Mouse (Mus musculus) CD4-positive, CD25-positive, alpha-beta regulatory T cell, adult 2 months (primary cell): ENCODE measurements around the gene B430306N03Rik.
"Not testable (repeated sequence)": the region's sequence is repeated elsewhere in the genome, so short reads cannot be mapped to it uniquely, and the experiment has no call there.

Experiments
- DNase-seq: peaks from one replicate; pipeline ENCODE4 v3.0.0-alpha.2; 2012; ENCODE audit warnings: low read depth, low spot score

B430306N03Rik gene

DNA sequence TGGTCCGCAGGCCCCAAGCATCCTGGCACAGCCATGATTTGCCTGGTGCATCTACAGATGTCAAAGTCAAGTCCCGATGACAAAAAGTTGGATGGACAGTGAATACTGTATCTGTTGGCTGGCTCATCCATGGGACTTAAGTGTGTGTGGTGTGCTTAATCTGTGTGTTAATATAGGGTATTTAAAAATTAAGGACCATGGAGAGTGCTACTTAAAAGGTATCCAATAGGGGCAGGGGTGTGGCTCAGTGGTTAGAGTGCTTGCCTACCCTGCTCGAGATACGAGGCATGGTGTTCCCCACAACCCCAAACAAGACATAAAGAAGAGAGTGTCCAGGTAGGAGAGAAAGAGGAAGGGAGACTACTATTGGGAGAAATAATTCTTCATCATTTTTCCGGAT is 14.1 kb upstream of the B430306N03Rik start:
- peak; percentile 30 for DNase-seq

DNA sequence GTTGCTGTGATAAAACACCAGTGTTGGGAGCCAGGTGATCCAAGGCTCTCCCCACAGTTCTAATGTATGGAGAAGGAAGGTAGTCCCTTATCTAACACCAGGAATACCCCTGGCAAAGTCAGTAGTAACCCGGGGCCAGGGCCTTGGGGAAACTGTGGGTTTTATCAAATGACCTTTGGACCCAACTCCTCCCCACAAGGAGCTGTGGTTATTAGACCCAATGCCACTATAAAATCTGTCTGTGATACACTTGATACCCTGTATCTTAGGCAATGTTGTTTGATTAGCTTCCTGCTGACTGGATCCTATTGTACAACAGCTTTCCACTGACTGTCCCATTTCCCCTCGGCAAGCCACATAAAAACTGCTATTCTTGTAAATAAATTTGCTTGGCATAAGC is 3.8 kb upstream of the B430306N03Rik start:
- DNase-seq, result no peak

GRCm38 (mm10) chr17:48318686-48319085 is 2.7 kb downstream of the B430306N03Rik start:
- DNase-seq, result peak; percentile 34

GRCm38 (mm10) chr17:48321279-48321678 is 5.3 kb downstream of the B430306N03Rik start:
- DNase-seq, result no peak

DNA sequence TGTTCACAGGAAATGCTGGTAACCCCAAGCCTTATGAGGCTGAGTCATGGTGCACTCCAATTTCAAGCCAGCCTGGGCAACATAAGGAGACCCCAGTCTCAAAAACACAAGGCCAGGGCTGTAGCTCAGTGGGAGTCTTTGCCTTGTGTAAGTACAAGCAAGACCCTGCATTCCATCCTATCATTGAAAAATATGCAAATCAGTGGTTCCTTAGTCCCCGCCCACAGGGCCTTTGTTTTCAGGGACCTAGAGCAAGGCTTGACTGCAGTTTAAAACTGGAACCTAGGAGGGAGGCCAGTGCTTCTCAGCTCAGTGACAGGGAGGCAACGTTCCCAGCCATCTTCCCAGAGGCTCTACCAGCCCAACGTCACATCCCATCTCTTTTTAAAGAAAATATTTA is 7.3 kb downstream of the B430306N03Rik start:
- no peak for DNase-seq

DNA sequence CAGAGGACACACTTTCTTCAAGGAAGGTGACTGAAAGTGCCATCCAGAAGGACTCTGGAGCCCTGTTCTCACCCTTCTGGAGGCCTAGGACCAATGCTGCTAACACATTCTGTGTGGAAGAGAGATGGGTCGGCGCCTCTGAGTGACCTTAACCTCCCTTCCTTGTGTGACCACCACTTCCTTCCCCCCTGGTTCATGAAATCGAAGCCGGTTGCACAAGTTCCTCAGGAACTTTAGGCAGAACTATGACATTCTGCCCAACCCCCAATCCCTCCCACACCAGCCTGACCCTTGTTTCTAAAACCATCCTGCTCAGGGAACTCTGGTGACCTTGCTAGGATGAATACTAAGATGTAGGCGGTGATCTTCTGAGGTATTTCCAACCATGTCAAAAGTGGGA is 8.3 kb downstream of the B430306N03Rik start:
- no peak for DNase-seq

DNA sequence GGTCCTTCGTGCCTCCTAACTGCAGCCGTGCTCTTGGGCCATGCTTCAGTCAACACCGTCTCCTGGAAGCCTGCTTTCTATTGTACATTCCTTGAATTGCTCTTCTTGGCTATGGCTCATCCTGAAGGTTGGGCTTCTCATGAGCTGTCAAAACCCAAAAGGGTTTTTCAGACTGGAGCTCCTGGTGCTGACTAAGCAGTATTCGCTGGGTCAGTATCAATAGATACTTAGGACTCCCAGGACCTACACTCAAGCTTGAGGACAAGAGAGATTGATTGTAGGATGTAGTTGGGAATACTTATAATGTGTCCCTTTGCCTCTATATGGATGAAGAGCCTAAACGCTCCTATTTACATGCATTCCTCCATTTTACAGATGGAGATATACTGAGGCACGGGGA is 9.2 kb downstream of the B430306N03Rik start:
- no peak for DNase-seq

DNA sequence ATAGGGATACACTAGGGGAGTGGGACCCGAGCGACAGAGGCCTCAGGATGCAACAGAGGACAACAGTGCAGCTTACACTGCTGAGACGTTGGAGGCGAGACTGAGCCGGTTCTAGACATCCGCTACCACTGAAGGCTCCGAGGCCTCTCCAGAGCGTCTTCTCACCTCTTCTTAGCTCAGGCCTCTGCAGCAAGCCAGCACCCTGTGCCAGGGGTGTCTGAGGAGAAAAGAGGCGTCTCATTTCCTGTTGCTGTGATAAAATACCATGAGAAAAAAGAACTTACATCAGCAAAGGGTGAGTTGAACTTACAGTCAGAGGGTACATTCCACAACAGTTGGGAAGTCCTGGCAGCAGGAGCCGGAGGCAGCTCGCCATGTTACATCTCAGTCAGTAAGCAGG is 9.7 kb downstream of the B430306N03Rik start:
- DNase-seq, result peak; percentile 49

- DNase-seq, result no peak
These were observed 10.7 kb downstream of the B430306N03Rik start for GRCm38 (mm10) chr17:48326656-48327055.

- DNase-seq, result peak; percentile 26
These were observed 16.6 kb downstream of the B430306N03Rik start for GRCm38 (mm10) chr17:48332524-48332923.

DNA sequence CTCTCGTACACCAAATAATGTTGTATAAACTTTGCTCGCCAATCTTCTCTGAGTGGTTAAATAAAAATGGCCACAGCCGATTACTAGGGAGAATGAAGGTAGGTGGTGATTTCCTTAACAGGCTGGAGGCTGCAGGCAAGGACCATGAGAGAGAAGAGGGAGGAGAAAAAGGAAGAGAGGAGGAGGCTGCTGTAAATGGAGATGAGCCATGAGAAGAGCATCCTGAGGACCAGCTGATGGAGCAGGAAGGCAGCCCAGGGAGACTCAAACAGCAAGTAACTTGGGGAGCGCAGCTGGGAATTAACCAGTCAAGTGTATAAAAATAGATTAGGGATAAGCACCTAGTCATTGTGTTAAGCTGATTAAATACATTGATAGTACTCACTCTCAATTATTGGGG is 18.2 kb downstream of the B430306N03Rik start:
- no peak for DNase-seq

DNA sequence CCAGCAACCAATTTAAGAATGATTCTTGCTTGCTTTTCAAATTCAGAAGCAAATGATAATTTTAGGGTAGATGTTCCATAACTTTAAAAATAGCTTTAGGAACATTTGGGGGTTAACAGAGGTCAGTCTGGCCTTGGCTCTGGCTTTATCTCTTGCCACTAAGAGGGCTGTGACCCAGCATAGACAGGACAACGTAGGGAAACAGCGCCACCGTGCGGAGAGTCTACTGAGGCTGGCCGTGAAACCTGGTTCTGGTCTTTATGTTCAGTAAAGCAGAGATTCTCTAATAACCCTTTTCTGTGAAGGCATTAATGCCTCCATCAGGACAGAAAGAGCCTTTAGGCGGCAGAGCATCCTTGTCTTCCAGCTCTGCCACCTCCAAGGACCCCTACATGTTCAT is 20.9 kb downstream of the B430306N03Rik start:
- DNase-seq, result peak; percentile 88

DNA sequence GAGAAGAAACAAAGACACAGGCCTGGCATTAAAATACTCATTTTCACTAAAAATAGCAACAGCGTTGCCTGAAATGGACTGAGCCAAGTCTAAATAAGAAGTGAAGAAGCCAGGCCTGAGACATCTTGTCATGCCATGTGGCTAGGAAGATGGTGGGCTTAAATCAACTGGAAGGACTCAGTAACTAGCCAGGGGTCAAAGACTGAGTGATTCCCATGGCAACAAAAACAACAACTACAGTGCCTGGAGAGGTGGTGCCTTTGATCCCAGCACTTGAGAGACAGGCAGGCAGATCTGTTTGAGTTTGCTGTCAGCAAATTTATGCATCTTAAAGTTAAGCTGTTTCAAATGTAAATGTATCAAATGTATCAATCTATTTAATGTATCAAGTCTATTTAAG is 24.3 kb downstream of the B430306N03Rik start:
- no peak for DNase-seq

- DNase-seq, result no peak
These were observed 26.0 kb downstream of the B430306N03Rik start for GRCm38 (mm10) chr17:48341947-48342346.

DNA sequence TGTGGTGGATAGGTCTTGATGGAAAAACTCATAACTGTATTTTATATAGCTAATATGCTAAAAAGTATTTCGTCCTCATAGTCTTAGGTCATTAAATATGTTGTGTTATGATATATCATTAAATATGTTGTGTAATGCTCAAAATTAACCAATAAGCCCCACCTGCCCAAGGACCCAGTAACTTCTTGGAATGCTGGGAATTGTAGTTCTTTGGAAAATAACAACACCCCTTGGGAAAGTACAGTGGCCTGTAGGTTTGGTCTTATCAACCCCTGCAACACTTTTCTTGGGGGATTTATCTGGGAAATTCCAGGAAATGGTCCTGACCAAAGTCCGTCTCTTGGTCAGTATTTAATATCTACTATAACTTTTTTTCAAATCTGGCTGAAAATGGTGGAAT is 27.1 kb downstream of the B430306N03Rik start:
- DNase-seq, result no peak

DNA sequence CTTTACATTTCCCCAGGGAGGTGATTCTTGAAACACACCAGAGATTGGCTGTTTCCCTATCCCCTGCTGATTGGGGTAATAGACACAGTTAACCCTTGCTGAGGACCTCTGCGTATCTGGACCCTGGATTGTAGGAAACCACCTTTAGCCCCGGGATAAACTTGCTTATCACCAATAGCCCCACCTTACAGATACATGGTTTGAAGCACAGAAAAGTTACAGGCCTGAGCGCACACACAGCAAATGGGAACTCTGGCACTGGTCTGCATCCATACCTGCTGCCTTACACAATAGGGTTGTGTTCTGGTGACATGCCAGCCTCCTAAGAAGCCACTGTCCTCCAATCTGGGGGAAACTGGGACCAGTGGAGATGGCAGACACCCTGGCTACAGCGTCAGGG is 29.9 kb downstream of the B430306N03Rik start:
- no peak for DNase-seq

DNA sequence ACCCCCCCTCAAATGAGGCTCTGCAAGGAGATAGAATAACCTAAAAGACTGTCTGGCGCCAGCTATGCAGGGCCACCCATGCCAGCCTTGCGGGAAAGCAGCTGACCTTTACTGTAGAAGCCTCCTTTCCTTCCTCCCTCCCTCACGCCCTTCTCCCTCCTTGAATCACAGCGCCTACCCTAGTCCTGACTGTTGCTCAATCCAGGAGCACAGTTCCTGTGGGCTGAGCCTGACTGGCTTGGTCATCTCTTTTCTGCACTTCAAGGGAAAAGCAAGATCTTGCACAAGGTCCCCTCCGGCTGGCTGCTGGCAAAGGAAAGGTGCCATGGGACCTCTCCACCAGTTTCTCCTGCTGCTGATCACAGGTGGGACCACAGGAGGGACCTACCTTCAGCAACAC is 30.3 kb downstream of the B430306N03Rik start, which contains the start of gene Trem2:
Trem2 (plus strand) TSS at position 171 of the 400 bp plus-strand sequence.
- DNase-seq, result no peak

- no peak for DNase-seq
These were observed 30.9 kb downstream of the B430306N03Rik start for GRCm38 (mm10) chr17:48346834-48347233.

DNA sequence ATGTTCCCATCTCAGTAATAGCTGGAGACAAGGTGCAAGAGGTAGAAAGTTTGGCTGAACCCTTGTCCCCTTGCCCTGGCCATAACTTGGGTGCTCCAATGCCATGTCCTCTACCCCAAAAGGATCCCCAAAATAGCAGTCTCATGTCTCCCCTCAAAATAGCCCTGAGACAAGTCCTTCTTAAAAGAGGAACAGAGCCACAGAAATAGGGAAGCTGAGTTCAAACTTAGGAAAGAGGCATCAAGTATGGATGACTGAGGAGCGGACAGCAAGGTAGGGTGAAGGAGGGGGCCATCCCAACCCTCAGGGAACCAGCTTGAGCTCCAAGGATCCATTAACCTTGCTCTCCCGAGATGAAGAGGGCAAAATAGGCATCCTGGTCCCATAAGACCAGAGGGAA is 31.3 kb downstream of the B430306N03Rik start:
- no peak for DNase-seq

DNA sequence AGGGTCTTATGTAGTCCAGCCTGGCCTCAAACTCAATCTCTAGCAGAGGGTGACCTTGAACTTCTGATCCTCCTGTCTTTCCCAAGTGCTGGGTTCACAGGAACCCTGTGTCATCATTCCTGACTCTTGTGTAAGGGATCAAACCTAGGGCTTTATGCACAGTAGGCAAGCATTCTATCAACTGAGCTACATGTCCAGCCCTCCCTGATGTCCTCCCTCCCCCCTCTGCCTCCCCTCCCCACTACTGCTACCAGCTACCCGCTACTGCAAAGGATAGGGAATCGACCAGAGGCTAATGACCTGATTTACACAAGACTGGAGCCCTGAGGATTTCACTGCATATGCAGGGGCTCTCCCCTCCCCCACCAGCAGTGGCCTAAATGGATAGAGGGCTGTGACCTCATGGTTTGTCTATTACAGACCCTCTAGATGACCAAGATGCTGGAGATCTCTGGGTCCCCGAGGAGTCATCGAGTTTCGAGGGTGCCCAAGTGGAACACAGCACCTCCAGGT is 34.8 kb downstream of the B430306N03Rik start:
- DNase-seq, result no peak

- DNase-seq, result not testable (repeated sequence)
These were observed 37.0 kb downstream of the B430306N03Rik start for GRCm38 (mm10) chr17:48352976-48353375.

DNA sequence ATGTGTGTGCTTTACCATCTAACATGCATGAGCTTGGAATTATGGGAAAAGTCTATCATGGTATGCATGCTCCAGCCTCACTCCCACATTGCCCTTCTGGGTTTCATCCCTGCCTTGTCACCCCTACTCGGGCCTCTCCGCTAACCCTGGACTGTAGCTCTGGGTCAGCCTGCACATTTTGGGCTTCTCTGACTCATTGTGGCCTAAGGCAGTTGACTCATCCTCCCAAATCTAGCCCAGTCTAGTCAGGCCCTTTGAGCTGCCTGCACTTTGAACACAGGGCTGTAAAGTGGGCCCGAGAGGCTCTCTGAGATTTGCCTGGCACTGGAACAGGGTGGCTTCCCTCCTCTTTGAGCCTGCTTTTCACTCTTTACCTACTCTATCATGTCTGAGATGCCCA is 39.9 kb downstream of the B430306N03Rik start:
- no peak for DNase-seq

- no peak for DNase-seq
These were observed 42.0 kb downstream of the B430306N03Rik start for GRCm38 (mm10) chr17:48357892-48358291.

DNA sequence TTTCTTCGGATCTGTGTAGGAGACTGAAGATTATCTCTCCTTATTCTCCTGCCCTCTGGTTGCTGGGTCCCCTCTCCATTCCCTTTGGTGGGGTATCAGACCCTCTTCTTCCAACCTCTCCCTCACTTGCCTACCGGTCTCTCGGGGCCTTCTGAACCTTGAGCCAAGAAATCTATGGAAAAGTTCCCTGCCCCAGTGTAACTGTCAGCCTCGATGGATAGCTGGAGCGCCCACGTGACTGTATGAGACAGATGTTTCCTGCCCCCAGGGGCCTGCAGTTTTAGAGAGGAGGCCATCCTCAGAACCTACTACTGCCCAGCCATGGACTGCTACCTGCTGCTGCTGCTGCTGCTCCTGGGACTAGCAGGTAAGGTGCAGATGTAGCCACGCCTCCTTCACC is 43.7 kb downstream of the B430306N03Rik start, which contains the start of gene Treml1:
Treml1 (plus strand) TSS at position 301 of the 400 bp plus-strand sequence.
- no peak for DNase-seq
